Mouse (Mus musculus) heart, embryonic 10.5 days (tissue): ENCODE measurements around the gene Slc10a7. TPM values are rescaled to one million over a fixed set of nuclear protein-coding genes. Genes with fewer than 3 reads are reported as not detected.
"Not testable (repeated sequence)": the region's sequence is repeated elsewhere in the genome, so short reads cannot be mapped to it uniquely, and the experiment has no call there.

ENCODE experiments used
- DNase-seq: peaks from one replicate; pipeline ENCODE4 v3.0.0-alpha.2; 2017; ENCODE audit warnings: low spot score
- H3K27ac ChIP-seq: fragments of 300-500 bp; sonication (generic); 2 replicates; pipeline ENCODE4 v1.5.1; 2016; ENCODE audit warnings: mild to moderate bottlenecking
- H3K27me3 ChIP-seq: fragments of 300-500 bp; sonication (generic); 2 replicates; pipeline ENCODE4 v1.6.1; 2016; ENCODE audit warnings: mild to moderate bottlenecking; ENCODE audit not compliant: poor library complexity, insufficient read depth, severe bottlenecking
- H3K36me3 ChIP-seq: fragments of 300-500 bp; sonication (generic); 2 replicates; pipeline ENCODE4 v1.6.1; 2016; ENCODE audit warnings: mild to moderate bottlenecking, moderate library complexity
- H3K4me1 ChIP-seq: fragments of 300-500 bp; sonication (generic); 2 replicates; pipeline ENCODE4 v1.6.1; 2016; ENCODE audit warnings: mild to moderate bottlenecking
- H3K4me3 ChIP-seq: fragments of 300-500 bp; sonication (generic); 2 replicates; pipeline ENCODE4 v1.5.1; 2016; ENCODE audit warnings: mild to moderate bottlenecking, moderate library complexity
- H3K9me3 ChIP-seq: fragments of 300-500 bp; sonication (generic); 2 replicates; pipeline ENCODE4 v1.6.1; 2016; ENCODE audit warnings: mild to moderate bottlenecking, moderate library complexity
- WGBS: fragments of 180-500 bp; shearing (Covaris S2); methylation state at CpG from one replicate; pipeline ENCODE4 v1.1.7; 2016; 5-methylcytosine and 5-hydroxymethylcytosine counted together
- polyA plus RNA-seq: library from polyadenylated mRNA; unstranded; fragments of >200 nt; fragmentation: Nextera tagmentation; extraction: Ambion mirVana; gene quantifications from 2 replicates; pipeline ENCODE4 v1.2.1, GENCODE M21; 2016

The Slc10a7 gene
- polyA plus RNA-seq, 1 experiment from 2014 or later, result 9.2 TPM

GRCm38 (mm10) chr8:78513106-78513505 is 4.0 kb downstream of the Slc10a7 start:
- Histone ChIP-seq H3K4me3 (no peak overlapping the region), H3K27ac (no peak overlapping the region), H3K9me3 (no peaks in the 10 kb centered on the region), H3K36me3 (peaks cover 23% of the 10 kb centered on the region), H3K4me1 (peaks cover 4% of the 10 kb centered on the region; the same call in 1 of the 2 replicates), H3K27me3 (no peaks in the 10 kb centered on the region)
- 88% methylated on average over 4 of the region's 4 CpGs for WGBS
- DNase-seq, result no peak

GRCm38 (mm10) chr8:78514706-78515105 is 5.6 kb downstream of the Slc10a7 start:
- Histone ChIP-seq H3K4me1 (peaks cover 4% of the 10 kb centered on the region; the same call in 1 of the 2 replicates), H3K4me3 (no peak overlapping the region), H3K36me3 (peaks cover 23% of the 10 kb centered on the region), H3K27me3 (no peaks in the 10 kb centered on the region), H3K9me3 (no peaks in the 10 kb centered on the region), H3K27ac (no peak overlapping the region)
- DNase-seq, result no peak
- WGBS, result 95% methylated on average over 1 of the region's 1 CpGs

- 88% methylated on average over 3 of the region's 3 CpGs for WGBS
- H3K27me3 ChIP-seq, result no peaks in the 10 kb centered on the region
- no peak for DNase-seq
- no peak overlapping the region for H3K4me3 ChIP-seq
- H3K36me3 ChIP-seq, result peaks cover 23% of the 10 kb centered on the region
- H3K4me1 ChIP-seq, result peaks cover 3% of the 10 kb centered on the region; the same call in 1 of the 2 replicates
- H3K9me3 ChIP-seq, result no peaks in the 10 kb centered on the region
- H3K27ac ChIP-seq, result no peak overlapping the region
Measured at GRCm38 (mm10) chr8:78515132-78515531, 6.0 kb downstream of the Slc10a7 start.

GRCm38 (mm10) chr8:78533981-78534380 is 24.8 kb downstream of the Slc10a7 start:
- Histone ChIP-seq H3K27ac (no peak overlapping the region), H3K27me3 (no peaks in the 10 kb centered on the region), H3K9me3 (no peaks in the 10 kb centered on the region), H3K4me1 (no peaks in the 10 kb centered on the region), H3K4me3 (no peak overlapping the region), H3K36me3 (peaks cover 39% of the 10 kb centered on the region)
- DNase-seq, result peak; percentile 42
- 84% methylated on average over 6 of the region's 6 CpGs for WGBS

- Histone ChIP-seq H3K4me1 (no peaks in the 10 kb centered on the region), H3K36me3 (peaks cover 32% of the 10 kb centered on the region), H3K4me3 (no peak overlapping the region), H3K27me3 (no peaks in the 10 kb centered on the region), H3K9me3 (no peaks in the 10 kb centered on the region), H3K27ac (no peak overlapping the region)
- WGBS, result 83% methylated on average over 5 of the region's 5 CpGs
- no peak for DNase-seq
Measured at GRCm38 (mm10) chr8:78536716-78537115, 27.6 kb downstream of the Slc10a7 start.

GRCm38 (mm10) chr8:78537795-78538194 is 28.6 kb downstream of the Slc10a7 start:
- WGBS, result 90% methylated on average over 3 of the region's 3 CpGs
- Histone ChIP-seq H3K9me3 (no peaks in the 10 kb centered on the region), H3K27ac (no peak overlapping the region), H3K4me1 (no peaks in the 10 kb centered on the region), H3K36me3 (peaks cover 35% of the 10 kb centered on the region), H3K27me3 (no peaks in the 10 kb centered on the region), H3K4me3 (no peak overlapping the region)
- DNase-seq, result no peak

- not testable (repeated sequence) for DNase-seq, H3K27me3 ChIP-seq, H3K27ac ChIP-seq, H3K4me3 ChIP-seq, H3K9me3 ChIP-seq
- whole genome bisulfite sequencing, result 90% methylated on average over 4 of the region's 6 CpGs
- peaks cover 30% of the 10 kb centered on the region for H3K36me3 ChIP-seq
- H3K4me1 ChIP-seq, result peaks cover 20% of the 10 kb centered on the region
Measured at GRCm38 (mm10) chr8:78542670-78543069, 33.5 kb downstream of the Slc10a7 start.

GRCm38 (mm10) chr8:78543621-78544020 is 34.5 kb downstream of the Slc10a7 start:
- 32% methylated on average over 1 of the region's 1 CpGs for WGBS
- DNase-seq, result no peak
- Histone ChIP-seq H3K36me3 (peaks cover 20% of the 10 kb centered on the region; the same call in 1 of the 2 replicates), H3K4me3 (no peak overlapping the region), H3K27me3 (no peaks in the 10 kb centered on the region), H3K27ac (no peak overlapping the region), H3K9me3 (no peaks in the 10 kb centered on the region), H3K4me1 (peaks cover 24% of the 10 kb centered on the region)

- 72% methylated on average over 2 of the region's 2 CpGs for WGBS
- Histone ChIP-seq H3K4me3 (no peak overlapping the region), H3K36me3 (peaks cover 20% of the 10 kb centered on the region; the same call in 1 of the 2 replicates)
Measured at GRCm38 (mm10) chr8:78544545-78544944, 35.4 kb downstream of the Slc10a7 start.

GRCm38 (mm10) chr8:78545153-78545817 is 36.1 kb downstream of the Slc10a7 start:
- not testable (repeated sequence) for H3K9me3 ChIP-seq, H3K27me3 ChIP-seq, H3K27ac ChIP-seq, H3K4me3 ChIP-seq, DNase-seq
- Histone ChIP-seq H3K36me3 (peaks cover 19% of the 10 kb centered on the region; the same call in 1 of the 2 replicates), H3K4me1 (peaks cover 34% of the 10 kb centered on the region)
- 42% methylated on average over 9 of the region's 14 CpGs for WGBS

More at GRCm38 (mm10) chr8:78544545-78544944, 35.4 kb downstream of the Slc10a7 start:
- Histone ChIP-seq H3K27ac (no peak overlapping the region), H3K9me3 (no peaks in the 10 kb centered on the region), H3K4me1 (peaks cover 27% of the 10 kb centered on the region), H3K27me3 (no peaks in the 10 kb centered on the region)
- DNase-seq, result no peak

GRCm38 (mm10) chr8:78549971-78550751 is 41.0 kb downstream of the Slc10a7 start:
- whole genome bisulfite sequencing, result 56% methylated on average over 10 of the region's 10 CpGs
- no peak for DNase-seq

GRCm38 (mm10) chr8:78550752-78551134 is 41.6 kb downstream of the Slc10a7 start:
- Histone ChIP-seq H3K36me3 (0 out of 2 replicates have a peak, but pooled peaks cover 8% of the 10 kb centered on the region), H3K27me3 (no peaks in the 10 kb centered on the region), H3K4me1 (peaks cover 31% of the 10 kb centered on the region), H3K9me3 (no peaks in the 10 kb centered on the region), H3K27ac (no peak overlapping the region), H3K4me3 (no peak overlapping the region)
- 58% methylated on average over 2 of the region's 2 CpGs for WGBS
- DNase-seq, result no peak

More at GRCm38 (mm10) chr8:78549971-78550751, 41.0 kb downstream of the Slc10a7 start:
- H3K4me1 ChIP-seq, result peaks cover 34% of the 10 kb centered on the region
- 0 out of 2 replicates have a peak, but pooled peaks cover 8% of the 10 kb centered on the region for H3K36me3 ChIP-seq
- H3K4me3 ChIP-seq, result no peak overlapping the region
- H3K27ac ChIP-seq, result no peak overlapping the region; the same call in 1 of the 2 replicates
- H3K27me3 ChIP-seq, result no peaks in the 10 kb centered on the region
- no peaks in the 10 kb centered on the region for H3K9me3 ChIP-seq

- Histone ChIP-seq H3K4me3 (no peak overlapping the region), H3K27ac (no peak overlapping the region), H3K4me1 (peaks cover 9% of the 10 kb centered on the region; the same call in 1 of the 2 replicates), H3K36me3 (0 out of 2 replicates have a peak, but pooled peaks cover 8% of the 10 kb centered on the region), H3K27me3 (no peaks in the 10 kb centered on the region), H3K9me3 (no peaks in the 10 kb centered on the region)
- WGBS, result 88% methylated on average over 4 of the region's 4 CpGs
- no peak for DNase-seq
Measured at GRCm38 (mm10) chr8:78555817-78556216, 46.7 kb downstream of the Slc10a7 start.
